Mouse (Mus musculus): ENCODE measurements around the gene Map2k5. TPM values are rescaled to one million over a fixed set of nuclear protein-coding genes. Genes with fewer than 3 reads are reported as not detected.

The Map2k5 gene
- polyA plus RNA-seq, 1 experiment from 2014 or later, result 29.5 TPM

GRCm38 (mm10) chr9:63360410-63360809 is 17.3 kb downstream of the Map2k5 start:
- no peak overlapping the region for H3K9ac ChIP-seq (ENCODE audit: low read depth, low read length)
- ATAC-seq (replicated peaks; ENCODE audit: low FRiP score, low read depth), result no peak
- TF ChIP-seq CTCF (IDR thresholded peaks at IDR 0.05; ENCODE audit: low read depth), result peak; percentile 50

GRCm38 (mm10) chr9:63359016-63359415 is 18.7 kb downstream of the Map2k5 start:
- Histone ChIP-seq H3K27ac (no peak overlapping the region), H3K9me3 (replicated peaks; ENCODE audit: low read length) (no peaks in the 10 kb centered on the region), H3K4me3 (replicated peaks; ENCODE audit: low read depth, low read length) (no peak overlapping the region), H3K36me3 (ENCODE audit: insufficient read depth, low read length) (no peaks in the 10 kb centered on the region), H3K4me1 (replicated peaks; ENCODE audit: insufficient read depth, low read length) (no peaks in the 10 kb centered on the region; the same call in 1 of the 2 replicates), H3K4me2 (ENCODE audit: low read length) (no peak overlapping the region), H3K27me3 (ENCODE audit: insufficient read depth, low read length) (no peaks in the 10 kb centered on the region), H3K9ac (ENCODE audit: low read depth, low read length) (no peak overlapping the region)
- TF ChIP-seq CTCF (IDR thresholded peaks at IDR 0.05; ENCODE audit: low read depth), result no peak
- WGBS, result 79% methylated on average over 5 of the region's 5 CpGs
- no peak for DNase-seq (ENCODE audit: low spot score)
- ATAC-seq (replicated peaks; ENCODE audit: low FRiP score, low read depth), result no peak

More at GRCm38 (mm10) chr9:63360410-63360809, 17.3 kb downstream of the Map2k5 start:
- Histone ChIP-seq H3K27me3 (ENCODE audit: insufficient read depth, low read length) (no peaks in the 10 kb centered on the region), H3K27ac (no peak overlapping the region), H3K36me3 (ENCODE audit: insufficient read depth, low read length) (no peaks in the 10 kb centered on the region), H3K4me1 (replicated peaks; ENCODE audit: insufficient read depth, low read length) (no peaks in the 10 kb centered on the region), H3K9me3 (replicated peaks; ENCODE audit: low read length) (no peaks in the 10 kb centered on the region), H3K4me2 (ENCODE audit: low read length) (no peak overlapping the region), H3K4me3 (replicated peaks; ENCODE audit: low read depth, low read length) (no peak overlapping the region)
- 67% methylated on average over 3 of the region's 3 CpGs for WGBS
- DNase-seq (ENCODE audit: low spot score), result peak; percentile 14

GRCm38 (mm10) chr9:63356721-63357120 is 21.0 kb downstream of the Map2k5 start:
- Histone ChIP-seq H3K4me1 (replicated peaks; ENCODE audit: insufficient read depth, low read length) (no peaks in the 10 kb centered on the region; the same call in 1 of the 2 replicates), H3K4me2 (ENCODE audit: low read length) (no peak overlapping the region), H3K9me3 (replicated peaks; ENCODE audit: low read length) (no peaks in the 10 kb centered on the region), H3K36me3 (ENCODE audit: insufficient read depth, low read length) (no peaks in the 10 kb centered on the region), H3K4me3 (replicated peaks; ENCODE audit: low read depth, low read length) (no peak overlapping the region), H3K27ac (no peak overlapping the region), H3K9ac (ENCODE audit: low read depth, low read length) (no peak overlapping the region), H3K27me3 (ENCODE audit: insufficient read depth, low read length) (no peaks in the 10 kb centered on the region)
- DNase-seq (ENCODE audit: low spot score), result no peak
- ATAC-seq (replicated peaks; ENCODE audit: low FRiP score, low read depth), result no peak
- 41% methylated on average over 4 of the region's 4 CpGs for WGBS
- TF ChIP-seq CTCF (IDR thresholded peaks at IDR 0.05; ENCODE audit: low read depth), result no peak

- DNase-seq (ENCODE audit: low spot score), result peak; percentile 66
- no peak for ATAC-seq (replicated peaks; ENCODE audit: low FRiP score, low read depth)
- no peaks in the 10 kb centered on the region for H3K9me3 ChIP-seq (replicated peaks; ENCODE audit: low read length)
- no peaks in the 10 kb centered on the region; the same call in 1 of the 2 replicates for H3K4me1 ChIP-seq (replicated peaks; ENCODE audit: insufficient read depth, low read length)
- WGBS, result 39% methylated on average over 9 of the region's 9 CpGs
- H3K36me3 ChIP-seq (ENCODE audit: insufficient read depth, low read length), result no peaks in the 10 kb centered on the region
- H3K9ac ChIP-seq (ENCODE audit: low read depth, low read length), result no peak overlapping the region
- H3K4me3 ChIP-seq (replicated peaks; ENCODE audit: low read depth, low read length), result no peak overlapping the region
- no peak overlapping the region for H3K4me2 ChIP-seq (ENCODE audit: low read length)
- H3K27ac ChIP-seq, result no peak overlapping the region
- TF ChIP-seq CTCF (IDR thresholded peaks at IDR 0.05; ENCODE audit: low read depth), result no peak
- H3K27me3 ChIP-seq (ENCODE audit: insufficient read depth, low read length), result no peaks in the 10 kb centered on the region
Observed at GRCm38 (mm10) chr9:63356278-63356677, 21.4 kb downstream of the Map2k5 start.

- no peak for TF ChIP-seq CTCF (IDR thresholded peaks at IDR 0.05; ENCODE audit: low read depth)
- Histone ChIP-seq H3K36me3 (ENCODE audit: insufficient read depth, low read length) (no peaks in the 10 kb centered on the region), H3K27ac (no peak overlapping the region), H3K9ac (ENCODE audit: low read depth, low read length) (no peak overlapping the region), H3K4me2 (ENCODE audit: low read length) (no peak overlapping the region), H3K4me3 (replicated peaks; ENCODE audit: low read depth, low read length) (no peak overlapping the region), H3K4me1 (replicated peaks; ENCODE audit: insufficient read depth, low read length) (no peaks in the 10 kb centered on the region; the same call in 1 of the 2 replicates), H3K9me3 (replicated peaks; ENCODE audit: low read length) (no peaks in the 10 kb centered on the region), H3K27me3 (ENCODE audit: insufficient read depth, low read length) (no peaks in the 10 kb centered on the region)
- 46% methylated on average over 4 of the region's 4 CpGs for WGBS
- DNase-seq (ENCODE audit: low spot score) (peak; percentile 60), ATAC-seq (replicated peaks; ENCODE audit: low FRiP score, low read depth) (no peak)
Observed at GRCm38 (mm10) chr9:63354168-63354567, 23.5 kb downstream of the Map2k5 start.

GRCm38 (mm10) chr9:63350030-63350429 is 27.7 kb downstream of the Map2k5 start:
- Histone ChIP-seq H3K9me3 (replicated peaks; ENCODE audit: low read length) (no peaks in the 10 kb centered on the region), H3K4me3 (replicated peaks; ENCODE audit: low read depth, low read length) (no peak overlapping the region), H3K4me2 (ENCODE audit: low read length) (no peak overlapping the region), H3K36me3 (ENCODE audit: insufficient read depth, low read length) (no peaks in the 10 kb centered on the region), H3K27me3 (ENCODE audit: insufficient read depth, low read length) (no peaks in the 10 kb centered on the region), H3K9ac (ENCODE audit: low read depth, low read length) (no peak overlapping the region), H3K27ac (no peak overlapping the region), H3K4me1 (replicated peaks; ENCODE audit: insufficient read depth, low read length) (peaks cover 5% of the 10 kb centered on the region; the same call in 1 of the 2 replicates)
- WGBS, result 93% methylated on average over 8 of the region's 8 CpGs
- DNase-seq (ENCODE audit: low spot score), result no peak
- no peak for ATAC-seq (replicated peaks; ENCODE audit: low FRiP score, low read depth)
- TF ChIP-seq CTCF (IDR thresholded peaks at IDR 0.05; ENCODE audit: low read depth), result no peak

- Histone ChIP-seq H3K36me3 (ENCODE audit: insufficient read depth, low read length) (no peaks in the 10 kb centered on the region), H3K4me1 (replicated peaks; ENCODE audit: insufficient read depth, low read length) (peaks cover 5% of the 10 kb centered on the region; the same call in 1 of the 2 replicates), H3K27ac (no peak overlapping the region), H3K27me3 (ENCODE audit: insufficient read depth, low read length) (no peaks in the 10 kb centered on the region), H3K9me3 (replicated peaks; ENCODE audit: low read length) (no peaks in the 10 kb centered on the region), H3K4me3 (replicated peaks; ENCODE audit: low read depth, low read length) (no peak overlapping the region), H3K9ac (ENCODE audit: low read depth, low read length) (no peak overlapping the region), H3K4me2 (ENCODE audit: low read length) (no peak overlapping the region)
- DNase-seq (ENCODE audit: low spot score) (no peak), ATAC-seq (replicated peaks; ENCODE audit: low FRiP score, low read depth) (no peak)
- no peak for TF ChIP-seq CTCF (IDR thresholded peaks at IDR 0.05; ENCODE audit: low read depth)
- 85% methylated on average over 3 of the region's 3 CpGs for WGBS
Observed at GRCm38 (mm10) chr9:63349241-63349640, 28.5 kb downstream of the Map2k5 start.

Measured in kidney, postnatal 0 days (tissue).